Mouse (Mus musculus) kidney, adult 10 weeks (tissue): ENCODE results near the gene Olfr1019. TPM values are rescaled to one million over a fixed set of nuclear protein-coding genes. Genes with fewer than 3 reads are reported as not detected.

ENCODE experiments used
- polyA plus RNA-seq: library from polyadenylated mRNA; stranded (reverse); fragments of 350-450 nt; fragmentation: Illumina TruSeq; extraction: RNeasy Lipid Tissue Mini Kit (QIAGEN cat#74804); gene quantifications from one replicate; pipeline ENCODE4 v1.2.3, GENCODE M21; 2014; ENCODE audit warnings: low read depth, low replicate concordance

Olfr1019 gene
- not detected for polyA plus RNA-seq

DNA sequence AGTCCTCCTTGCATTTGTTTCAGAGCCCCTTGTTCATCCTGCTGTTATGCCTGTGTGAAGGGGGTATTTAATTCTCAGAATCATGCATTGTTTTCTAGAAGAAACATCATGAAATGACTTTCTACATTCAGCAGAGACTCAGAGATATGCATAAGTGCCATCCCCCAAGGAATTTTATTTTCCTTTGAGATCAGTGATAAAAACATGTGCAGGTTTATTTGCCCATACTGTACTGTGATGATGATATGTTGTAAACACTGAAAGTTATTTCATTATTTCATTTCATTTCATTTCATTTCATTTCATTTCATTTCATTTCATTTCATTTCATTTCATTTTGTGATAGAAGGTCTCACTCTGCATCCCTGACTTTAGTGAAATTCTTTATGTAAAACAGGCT is at the start of gene Olfr1019:
Olfr1019 (minus strand) TSS at position 101 of the 400 bp plus-strand sequence.

DNA sequence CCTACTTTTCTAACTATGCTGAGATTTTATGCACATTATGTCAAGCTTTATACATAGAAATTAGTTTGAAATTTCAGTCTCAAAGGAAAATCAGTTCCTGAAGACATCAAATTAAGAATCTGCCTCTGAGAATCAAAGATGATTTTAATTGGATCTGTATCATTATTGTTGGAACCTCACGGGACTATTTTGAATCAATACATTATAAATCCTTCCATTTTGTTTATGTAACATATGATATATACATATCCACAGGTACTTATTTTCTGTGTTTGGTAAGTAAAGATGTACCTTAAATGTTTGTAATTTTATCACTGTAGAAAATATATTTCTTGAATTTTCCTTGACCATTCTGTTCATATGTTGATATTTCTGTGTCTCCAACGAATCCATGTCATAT is 40.1 kb upstream of the Olfr1019 start, which contains the start of gene Olfr1023:
Olfr1023 (plus strand) TSS at position 301 of the 400 bp plus-strand sequence.

DNA sequence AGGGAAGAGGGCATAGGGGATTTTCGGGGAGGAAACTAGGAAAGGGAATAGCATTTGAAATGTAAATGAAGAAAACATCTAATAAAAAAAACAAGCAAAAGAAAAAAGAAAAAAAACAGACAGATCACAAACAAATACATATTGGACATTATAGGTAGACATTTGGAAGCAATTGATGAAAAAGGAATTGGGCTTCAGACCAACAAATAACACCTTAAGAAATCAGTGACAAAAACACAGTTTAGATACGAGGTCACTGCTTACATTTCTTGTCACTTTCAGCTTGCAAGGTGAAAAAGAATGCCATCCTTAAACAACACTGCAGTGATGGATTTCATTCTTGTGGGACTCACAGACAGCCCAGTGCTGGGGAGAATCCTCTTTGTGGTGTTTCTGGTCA is 23.0 kb upstream of the Olfr1019 start, which contains the start of gene Olfr1022:
Olfr1022 (plus strand) TSS at position 301 of the 400 bp plus-strand sequence.

DNA sequence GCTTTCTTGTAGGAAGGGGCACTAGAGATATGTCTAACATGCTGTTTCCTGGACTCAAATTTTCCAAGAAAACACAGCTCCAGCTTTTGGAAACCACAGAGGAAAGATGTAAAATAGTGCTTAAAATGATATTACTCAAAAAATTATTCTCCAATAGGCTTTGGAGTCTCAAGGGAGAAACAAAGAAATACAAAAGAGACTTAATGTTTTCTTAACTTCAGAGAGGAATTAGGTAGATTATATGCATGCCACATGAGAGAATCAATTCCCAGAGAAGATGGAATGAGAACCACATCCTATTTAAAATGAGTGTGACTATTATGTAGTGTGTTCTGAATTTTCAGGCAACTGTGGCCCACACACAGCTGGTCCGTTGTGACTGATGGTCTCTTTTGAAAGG is 1.4 kb upstream of the Olfr1019 start, which contains the start of gene Olfr1020:
Olfr1020 (plus strand) TSS at position 301 of the 400 bp plus-strand sequence.

DNA sequence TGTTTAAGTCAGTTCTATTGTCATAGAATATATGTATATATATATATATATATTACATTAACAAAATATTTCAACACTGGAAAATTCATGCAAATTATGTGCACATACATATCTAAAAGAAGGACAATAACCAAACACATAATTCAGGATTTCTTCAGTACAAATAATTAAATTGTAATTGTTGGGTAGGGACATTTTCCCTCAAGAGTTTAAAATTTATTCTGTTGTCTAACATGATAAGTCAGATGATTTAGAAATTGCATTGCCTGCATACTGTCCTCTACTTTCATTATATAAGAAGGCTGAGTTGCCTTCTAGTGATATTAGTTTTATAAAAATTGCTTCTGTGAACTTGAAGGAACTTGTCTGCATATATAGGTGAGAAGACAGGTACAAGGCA is 27.1 kb downstream of the Olfr1019 start, which contains the start of gene Olfr1018:
Olfr1018 (plus strand) TSS at position 301 of the 400 bp plus-strand sequence.

DNA sequence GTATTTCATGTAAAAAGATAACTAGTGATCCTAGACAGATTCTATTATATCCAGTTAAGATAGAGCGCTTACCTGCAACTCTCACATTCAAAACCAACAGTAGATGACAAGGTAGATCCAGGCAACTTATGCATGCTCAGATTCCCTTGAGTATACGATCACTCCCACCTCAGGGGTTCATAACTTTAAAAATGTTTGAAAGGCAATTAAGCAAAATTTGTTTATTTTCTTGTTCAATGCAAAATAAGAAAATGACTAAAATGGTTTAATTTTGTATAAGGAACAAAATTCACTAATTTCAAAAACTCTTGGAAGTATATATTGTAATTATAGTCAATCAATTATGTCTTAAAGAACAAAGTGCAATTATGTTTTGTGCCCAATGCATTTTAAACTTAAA is 42.8 kb downstream of the Olfr1019 start, which contains the start of gene Olfr1016:
Olfr1016 (minus strand) TSS at position 101 of the 400 bp plus-strand sequence.

Other genes starting within 250 kb of the Olfr1019 start
- gene Olfr1000, start 233.6 kb downstream of the Olfr1019 start, polyA plus RNA-seq: not detected
- gene Olfr1002, start 194.8 kb downstream of the Olfr1019 start, polyA plus RNA-seq: not detected
- not detected for gene Olfr154, start 181.0 kb downstream of the Olfr1019 start, polyA plus RNA-seq
- gene Olfr1006, start 166.7 kb downstream of the Olfr1019 start, polyA plus RNA-seq: not detected
- not detected for gene Olfr1008, start 156.1 kb downstream of the Olfr1019 start, polyA plus RNA-seq
- gene Olfr1009, start 130.1 kb downstream of the Olfr1019 start, polyA plus RNA-seq: not detected
- not detected for gene Olfr1012, start 82.7 kb downstream of the Olfr1019 start, polyA plus RNA-seq
- gene Olfr1013, start 78.4 kb downstream of the Olfr1019 start, polyA plus RNA-seq: not detected
- gene Olfr1014, start 72.8 kb downstream of the Olfr1019 start, polyA plus RNA-seq: not detected
- not detected for gene Olfr1015, start 63.5 kb downstream of the Olfr1019 start, polyA plus RNA-seq
- not detected for gene Olfr1016, start 42.9 kb downstream of the Olfr1019 start, polyA plus RNA-seq
- gene Olfr1018, start 27.0 kb downstream of the Olfr1019 start, polyA plus RNA-seq: not detected
- gene Olfr1020, start 1.5 kb upstream of the Olfr1019 start, polyA plus RNA-seq: not detected
- gene Olfr1022, start 23.1 kb upstream of the Olfr1019 start, polyA plus RNA-seq: not detected
- not detected for gene Olfr1023, start 40.2 kb upstream of the Olfr1019 start, polyA plus RNA-seq
- gene Olfr1024, start 59.6 kb upstream of the Olfr1019 start, polyA plus RNA-seq: not detected
- gene Olfr1025-ps1, start 69.7 kb upstream of the Olfr1019 start, polyA plus RNA-seq: not detected
- gene Olfr1026, start 76.1 kb upstream of the Olfr1019 start, polyA plus RNA-seq: not detected
- gene Olfr1028, start 105.0 kb upstream of the Olfr1019 start, polyA plus RNA-seq: not detected
- gene Olfr1029, start 128.4 kb upstream of the Olfr1019 start, polyA plus RNA-seq: not detected
- not detected for gene Olfr1030, start 133.8 kb upstream of the Olfr1019 start, polyA plus RNA-seq
- not detected for gene Olfr1031, start 144.8 kb upstream of the Olfr1019 start, polyA plus RNA-seq
- not detected for gene Olfr1032, start 160.1 kb upstream of the Olfr1019 start, polyA plus RNA-seq
- gene Olfr1033, start 175.2 kb upstream of the Olfr1019 start, polyA plus RNA-seq: 4.3 TPM
- 0.69 TPM for gene Olfr1034, start 200.4 kb upstream of the Olfr1019 start, polyA plus RNA-seq
- not detected for gene Olfr1036, start 228.5 kb upstream of the Olfr1019 start, polyA plus RNA-seq
- not detected for gene Olfr1037, start 241.9 kb upstream of the Olfr1019 start, polyA plus RNA-seq